Mouse (Mus musculus) layer of hippocampus, adult 18-20 months (tissue): ENCODE measurements around the gene Hkdc1. TPM values are rescaled to one million over a fixed set of nuclear protein-coding genes. Genes with fewer than 3 reads are reported as not detected.
"Not testable (repeated sequence)": the region's sequence is repeated elsewhere in the genome, so short reads cannot be mapped to it uniquely, and the experiment has no call there.

ENCODE experiments used
- DNase-seq, 2 experiments: peaks; one replicate each; pipeline ENCODE4 v3.0.0; 2022; ENCODE audit warnings: low spot score in 2 of 2
- long read RNA-seq: library from polyadenylated mRNA; stranded (forward); transcript quantifications from one replicate; pipeline ENCODE4 v2.0.0, GENCODE M21; 2021
- total RNA-seq, 2 experiments: library from RNA; stranded (reverse); gene quantifications; 2 replicates each; pipeline ENCODE4 v1.2.3; 2021

The Hkdc1 gene
- total RNA-seq = 1 to 10 TPM; 2.7 to 4.3 TPM
- long read RNA-seq, partial matches to known transcripts = 2 of 2 reads
- long read RNA-seq, other reads (novel, unspliced or antisense) = 0 of 2 reads

DNA sequence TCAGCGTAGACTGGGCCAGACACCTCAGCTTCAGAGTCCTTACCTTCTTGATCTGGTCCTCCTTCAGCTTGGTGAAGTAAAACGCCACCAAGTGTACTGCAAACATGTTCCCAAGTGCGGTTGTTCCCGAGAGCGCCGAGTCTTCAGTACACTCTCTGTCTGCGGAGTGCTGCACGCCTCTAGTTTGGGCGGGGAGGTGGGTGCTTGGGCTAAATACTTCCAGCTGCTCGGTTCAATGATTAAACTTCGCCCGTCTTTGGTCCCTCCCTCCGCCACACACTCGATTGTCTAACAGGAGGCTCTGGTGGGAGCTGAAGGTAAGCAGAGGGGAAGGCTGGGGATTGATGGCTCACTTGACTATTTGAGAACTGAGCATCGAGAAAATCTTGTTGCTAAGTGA lies at the start of gene Hkdc1:
TSS of gene Hkdc1 (minus strand) at position 237 of the 400 bp plus-strand sequence.
- no peak for DNase-seq

- DNase-seq = no peak
These were observed 48.8 kb upstream of the Hkdc1 start for GRCm38 (mm10) chr10:62471105-62471504.

DNA sequence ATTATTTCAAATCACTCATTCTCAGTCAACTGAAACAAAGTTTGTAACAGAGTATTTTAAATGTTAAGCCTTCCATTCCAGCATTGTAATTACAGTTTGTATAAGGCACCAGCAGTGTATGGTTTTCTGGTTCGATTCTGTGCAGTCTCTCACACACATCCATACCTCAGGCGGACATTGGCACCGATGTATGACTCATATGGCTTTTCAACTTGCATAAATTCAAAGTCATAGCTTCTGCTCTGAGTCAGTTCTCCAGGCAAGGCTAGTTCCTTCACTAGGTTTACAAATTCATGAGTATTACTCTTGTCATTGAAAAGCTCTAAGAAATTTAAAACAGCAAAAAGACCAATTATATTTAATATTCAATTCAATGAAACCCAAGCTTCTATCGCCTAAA lies 47.4 kb upstream of the Hkdc1 start:
- no peak for DNase-seq

DNA sequence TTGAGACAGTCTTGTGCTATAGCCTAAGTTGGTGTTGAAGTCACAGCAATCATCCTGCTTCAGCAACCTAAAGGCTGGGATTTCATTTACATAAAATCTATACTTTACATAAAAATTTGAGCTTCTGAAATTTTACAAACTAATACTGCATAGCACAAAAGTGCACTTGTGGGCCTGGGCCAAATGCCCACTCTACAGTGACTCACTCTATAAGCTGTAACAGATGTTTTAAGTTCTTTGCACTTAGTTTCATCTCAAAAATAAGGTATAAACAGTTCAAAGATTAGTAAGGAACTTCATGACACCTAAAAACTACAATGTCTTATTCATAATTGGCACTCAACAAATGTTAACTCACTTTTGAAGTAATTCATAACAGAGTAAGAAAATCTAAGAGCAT lies 39.0 kb upstream of the Hkdc1 start:
- DNase-seq = no peak

DNA sequence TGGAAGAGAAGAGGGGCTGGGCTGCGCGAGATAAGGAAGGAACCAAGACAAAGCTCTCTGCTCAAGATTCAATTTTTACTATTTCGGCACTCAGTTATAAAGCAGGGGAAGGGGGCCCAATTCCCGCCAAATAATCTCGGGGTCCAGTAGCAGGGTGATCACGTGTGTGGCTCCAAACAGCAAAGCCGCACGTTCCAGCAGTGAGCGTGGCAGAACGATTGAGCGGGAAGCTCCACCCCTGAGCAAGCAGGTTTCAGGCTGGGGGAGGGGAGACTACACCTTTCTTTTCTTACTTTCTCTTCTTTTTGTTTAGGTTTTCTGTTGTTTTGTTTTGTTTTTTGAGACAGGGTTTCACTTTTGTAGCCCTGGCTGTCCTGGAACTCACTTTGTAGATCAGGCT lies 29.7 kb upstream of the Hkdc1 start:
- DNase-seq = not testable (repeated sequence)

GRCm38 (mm10) chr10:62450280-62450640 lies 28.0 kb upstream of the Hkdc1 start:
- DNase-seq = no peak

DNA sequence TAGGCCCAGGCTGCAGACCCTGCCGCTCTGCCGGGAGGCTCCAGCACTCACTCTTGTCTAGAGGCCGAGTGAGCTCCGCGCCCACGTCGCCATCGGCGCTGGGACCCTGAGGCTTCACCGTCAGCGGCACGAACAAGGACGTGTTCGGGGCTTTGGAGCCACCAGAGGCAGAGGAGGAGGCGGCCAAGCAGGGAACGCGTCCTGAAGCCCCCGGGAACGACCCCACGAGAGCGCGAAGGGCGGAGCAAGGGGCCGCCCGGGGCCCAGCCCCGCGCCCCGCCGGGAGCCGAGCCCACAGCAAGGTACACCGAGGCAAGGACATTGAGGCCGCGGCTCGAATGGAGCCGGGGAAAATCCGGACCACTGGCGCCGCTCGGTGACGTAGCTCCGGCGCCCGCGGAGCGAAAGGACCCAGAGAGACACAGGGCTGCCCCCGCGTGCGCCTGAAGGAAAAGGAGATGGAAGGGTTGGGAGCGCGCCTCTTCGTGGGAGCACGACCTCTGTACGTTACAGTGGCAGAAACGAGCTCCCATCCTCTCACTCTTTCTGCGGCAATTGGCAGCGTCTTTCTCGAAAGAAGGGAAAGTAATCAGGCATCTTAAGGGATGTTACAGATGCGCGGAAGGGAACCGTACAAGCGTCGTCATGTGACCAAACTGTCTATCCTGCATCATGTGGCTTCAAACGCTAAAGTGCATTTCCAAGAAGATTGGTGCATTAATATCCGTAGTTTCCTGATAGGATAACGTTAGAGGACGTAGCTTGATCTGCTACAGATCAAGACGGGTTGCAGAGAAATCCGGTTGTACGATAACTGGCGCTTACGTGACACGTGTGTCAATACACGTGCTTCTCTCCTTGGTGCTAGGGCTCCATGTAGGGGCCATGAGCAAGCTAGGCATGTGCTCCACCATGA lies 27.3 kb upstream of the Hkdc1 start, which contains the start of the genes 4930507D05Rik and Supv3l1:
TSS of gene 4930507D05Rik (plus strand) at position 126 of the 916 bp plus-strand sequence.
TSS of gene Supv3l1 (minus strand) at position 375 of the 916 bp plus-strand sequence.
- DNase-seq = peak; percentile 80 to 95

DNA sequence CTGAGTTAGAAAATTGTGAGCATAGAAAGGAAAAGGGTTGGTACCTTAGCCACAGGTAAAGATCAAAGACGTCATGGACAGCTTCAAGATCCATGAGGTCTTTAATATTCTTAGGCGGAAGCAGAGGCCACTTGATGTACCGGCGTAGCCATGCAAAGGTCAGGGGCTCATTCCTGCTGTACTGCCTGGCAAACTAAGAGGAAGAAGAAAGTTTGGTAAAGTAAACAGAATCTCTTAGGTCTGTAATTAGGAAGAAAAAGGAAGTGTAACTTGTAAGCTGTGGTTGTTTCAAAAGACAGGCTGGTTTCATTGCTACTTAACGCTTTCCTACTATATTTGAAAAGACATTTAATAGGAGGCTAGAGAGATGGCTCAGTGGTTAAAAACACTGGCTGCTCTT lies 8.1 kb upstream of the Hkdc1 start:
- DNase-seq = no peak

DNA sequence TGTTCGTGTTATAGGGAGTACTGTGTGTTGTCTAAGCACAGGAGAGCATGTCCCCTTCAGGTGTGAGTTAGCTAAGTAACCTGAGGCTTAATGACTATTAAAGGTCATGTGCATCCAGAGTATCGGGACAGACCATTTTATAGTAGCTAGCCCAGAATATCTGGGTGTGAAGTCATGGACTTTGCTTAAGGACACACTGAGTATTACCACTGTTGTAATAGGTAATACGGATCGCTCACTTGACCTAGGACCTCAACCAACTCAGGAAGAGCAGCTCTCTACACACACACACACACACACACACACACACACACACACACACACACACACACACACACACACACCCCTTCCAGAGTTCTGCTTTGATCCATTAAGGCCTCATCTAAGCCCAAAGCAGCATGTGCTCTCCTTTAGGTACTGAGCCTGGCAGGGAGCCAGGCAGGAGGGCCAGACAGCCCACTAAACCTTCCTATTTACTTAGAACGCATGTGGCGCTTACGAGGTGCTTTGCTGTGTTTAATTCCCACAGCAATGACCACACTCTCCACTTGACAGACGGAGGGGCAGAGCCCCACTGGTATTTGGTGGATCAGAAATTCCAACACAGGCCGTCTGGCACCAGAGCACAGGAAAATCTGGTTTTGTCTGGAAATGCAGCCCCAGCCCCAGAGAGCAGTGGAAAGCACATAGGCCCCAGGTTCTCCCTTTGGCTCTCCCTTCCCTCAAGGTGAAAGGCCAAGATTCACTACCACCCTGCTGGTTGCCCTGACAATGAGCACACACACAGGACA lies 3.0 kb upstream of the Hkdc1 start:
- no peak for DNase-seq

DNA sequence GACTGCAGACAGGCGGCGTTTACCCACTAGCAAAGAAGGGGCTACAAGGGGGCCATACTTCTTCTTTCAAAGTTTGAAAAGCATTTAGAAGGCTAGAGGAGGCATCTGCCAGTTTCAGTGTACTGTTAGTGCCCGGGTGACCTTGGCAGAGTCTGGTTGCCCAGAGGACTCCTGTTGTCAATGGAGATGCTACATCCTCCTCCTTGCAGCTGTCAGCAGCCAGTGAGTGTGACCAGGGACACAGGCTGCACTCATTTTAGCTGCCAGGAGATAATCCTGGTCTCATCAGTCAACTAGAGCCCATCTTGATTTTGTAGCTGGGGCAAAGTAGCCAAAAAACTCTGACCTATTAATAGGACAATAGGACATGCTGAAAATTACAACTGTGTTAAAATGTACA lies 1.2 kb downstream of the Hkdc1 start:
- no peak for DNase-seq

DNA sequence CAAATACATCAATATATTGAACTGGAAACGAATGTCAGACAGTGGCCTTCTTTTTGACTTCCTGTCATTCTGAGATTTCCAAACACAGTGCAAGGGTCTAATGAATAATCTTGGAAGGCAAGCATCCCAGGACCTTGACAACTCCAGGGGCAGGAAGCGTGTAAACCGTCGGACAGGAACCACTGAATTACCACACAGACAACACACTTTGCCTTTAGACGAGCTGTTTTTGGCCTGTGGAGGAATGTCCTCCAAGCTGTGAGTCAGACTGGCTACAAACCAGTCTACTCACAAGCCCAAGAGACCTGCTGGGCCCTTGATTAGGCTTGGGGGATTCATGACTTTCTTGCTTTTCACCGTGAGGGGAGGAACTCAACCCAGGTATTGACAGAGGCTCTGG lies 1.9 kb downstream of the Hkdc1 start:
- no peak for DNase-seq

- no peak for DNase-seq
These were observed 2.9 kb downstream of the Hkdc1 start for GRCm38 (mm10) chr10:62419422-62419821.

- DNase-seq = no peak
These were observed 3.4 kb downstream of the Hkdc1 start for GRCm38 (mm10) chr10:62418831-62419356.

- DNase-seq = no peak
These were observed 8.7 kb downstream of the Hkdc1 start for GRCm38 (mm10) chr10:62413606-62413982.

DNA sequence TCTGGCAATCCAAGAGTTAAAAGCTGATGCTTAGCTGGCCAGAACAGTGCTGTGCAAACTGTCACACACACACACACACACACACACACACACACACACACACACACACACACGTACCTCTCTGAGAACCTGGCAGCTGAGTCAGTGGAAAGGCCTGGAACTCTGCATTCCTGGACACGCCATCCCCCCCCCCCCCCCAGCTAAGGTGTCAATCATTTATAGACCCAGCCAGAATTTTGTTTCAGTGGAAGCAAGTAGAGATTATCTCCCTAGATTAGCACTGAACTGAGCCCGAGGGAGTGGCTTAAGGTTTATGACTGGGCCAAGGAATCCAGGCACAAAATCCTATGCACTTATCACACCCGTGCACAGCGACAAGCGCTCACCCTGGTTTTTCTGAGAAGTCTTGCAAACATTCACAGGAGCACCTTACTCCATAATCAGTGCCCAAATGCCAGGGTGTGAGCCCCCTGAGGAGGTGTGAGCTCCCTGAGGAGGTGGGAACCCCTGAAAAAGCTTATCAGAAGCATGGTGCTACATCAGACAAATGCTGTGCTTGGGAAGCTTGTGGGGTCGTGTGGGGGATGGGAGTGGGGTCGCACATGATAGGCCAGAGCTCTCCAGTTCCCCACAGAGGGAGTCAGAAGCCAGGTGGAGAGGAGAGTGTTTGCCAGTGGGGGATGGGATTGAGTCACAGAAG lies 9.2 kb downstream of the Hkdc1 start:
- no peak for DNase-seq

- no peak for DNase-seq
These were observed 10.6 kb downstream of the Hkdc1 start for GRCm38 (mm10) chr10:62411431-62412410.

DNA sequence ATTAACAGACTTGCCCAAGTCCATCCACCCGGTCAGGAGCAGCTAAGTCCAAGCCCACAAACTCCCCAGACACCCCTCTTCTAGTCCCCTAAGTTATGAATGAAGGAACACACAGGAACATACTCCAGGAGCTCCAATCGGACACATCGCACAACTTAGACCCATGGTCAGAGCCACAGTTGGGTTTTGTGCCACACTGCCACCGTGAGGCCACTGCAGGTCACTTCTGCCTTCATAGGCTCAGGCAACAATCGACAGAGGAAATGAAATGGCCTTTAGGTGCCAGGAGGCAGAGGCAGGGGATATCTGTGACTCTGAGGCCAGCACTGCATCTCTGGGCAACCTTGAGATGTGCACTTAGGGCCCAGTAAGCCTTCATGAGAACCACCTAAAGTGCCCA lies 11.3 kb downstream of the Hkdc1 start:
- DNase-seq = peak; percentile 48 to 79

DNA sequence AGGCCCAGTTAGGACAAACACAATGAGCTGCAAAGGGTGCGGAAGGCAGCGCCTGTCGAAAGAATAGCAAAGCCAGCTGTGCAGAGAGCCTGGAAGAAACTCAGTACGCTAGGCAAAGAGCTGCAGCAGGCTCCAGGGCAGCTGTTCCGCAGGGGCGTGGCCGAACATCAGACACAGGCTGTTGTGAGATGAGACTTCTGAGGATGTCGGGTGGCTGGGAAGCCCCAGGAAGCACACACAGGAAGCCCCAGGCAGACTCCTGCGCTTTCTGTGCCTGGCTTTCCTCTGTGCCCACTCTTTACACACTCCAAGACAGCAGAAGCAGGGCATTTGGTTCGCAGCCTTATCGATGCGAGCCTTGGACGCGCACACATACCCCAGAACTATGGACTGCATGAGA lies 17.4 kb downstream of the Hkdc1 start:
- DNase-seq = no peak

DNA sequence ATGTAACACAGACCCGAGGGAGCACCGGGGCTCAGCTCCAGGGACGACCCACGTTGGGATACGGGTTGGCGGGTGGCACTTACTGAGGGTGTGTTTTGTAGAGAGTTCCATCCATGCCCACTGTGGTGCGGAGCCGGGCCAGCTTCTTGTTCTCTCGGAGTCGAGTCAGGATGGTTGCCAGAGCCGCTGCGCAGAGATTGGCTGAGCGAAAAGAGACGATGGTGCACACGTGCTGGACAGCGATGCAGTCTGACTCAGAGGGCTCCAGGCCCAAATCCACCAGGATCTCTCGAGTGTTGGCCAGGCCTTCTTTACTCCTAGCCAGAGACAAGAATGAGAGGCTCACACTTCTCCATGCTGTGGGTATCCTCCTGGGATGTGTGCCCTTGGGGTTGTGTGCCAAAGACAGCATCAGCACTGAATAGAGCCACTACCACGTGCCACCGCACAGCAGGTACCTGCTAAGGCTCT lies 20.6 kb downstream of the Hkdc1 start:
- peak in 1 of 2 experiments; percentile 20 for DNase-seq

GRCm38 (mm10) chr10:62383011-62383410 lies 39.3 kb downstream of the Hkdc1 start:
- DNase-seq = no peak
